Mouse (Mus musculus): ENCODE results near the gene Cenpt.
A peak's percentile ranks its signal among the peaks of the same experiment; 100 is the strongest.

The Cenpt gene

GRCm38 (mm10) chr8:105805346-105805745 lies 47.7 kb downstream of the Cenpt start:
- no peak for DNase-seq (ENCODE audit: low spot score)

GRCm38 (mm10) chr8:105804797-105805196 lies 48.3 kb downstream of the Cenpt start:
- no peak for DNase-seq (ENCODE audit: low spot score)

- no peak for DNase-seq (ENCODE audit: low spot score)
Measured at GRCm38 (mm10) chr8:105801153-105801904, 51.7 kb downstream of the Cenpt start.

DNA sequence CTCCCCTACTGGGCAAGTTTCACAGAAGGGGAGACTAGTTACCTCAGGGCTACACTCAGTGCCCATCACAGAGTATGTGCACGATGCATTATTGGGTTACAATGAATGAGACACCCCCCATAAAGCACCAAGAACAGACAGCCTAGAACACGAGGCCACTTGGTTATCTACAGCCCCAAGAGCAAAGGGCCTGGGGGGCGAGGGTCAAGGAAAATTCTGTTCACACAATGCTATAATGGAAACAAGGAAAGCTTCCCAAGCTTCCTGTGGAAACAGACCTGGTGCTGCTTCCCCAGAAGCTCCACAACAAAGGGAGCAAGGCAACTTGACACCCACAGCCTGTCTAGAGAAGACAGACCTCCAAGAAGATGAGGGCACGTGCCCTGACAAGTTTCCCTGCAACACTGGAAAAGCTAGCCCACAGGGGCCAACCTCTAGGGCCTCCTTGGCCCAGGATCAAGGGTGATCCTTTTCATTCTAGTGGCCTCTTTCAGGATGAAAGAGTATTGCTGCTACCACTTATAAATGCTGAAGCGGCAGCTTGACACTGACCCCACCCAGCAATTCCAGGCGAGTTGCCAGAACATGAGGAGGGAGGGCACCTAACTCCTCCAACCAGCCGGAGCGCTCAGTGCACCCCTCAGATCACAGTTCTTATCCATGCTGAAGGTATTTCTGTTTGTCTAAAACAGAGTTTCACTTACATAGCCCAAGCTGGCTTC lies 53.8 kb downstream of the Cenpt start:
- peak; percentile 70 for DNase-seq (ENCODE audit: low spot score)

GRCm38 (mm10) chr8:105798408-105798807 lies 54.7 kb downstream of the Cenpt start:
- no peak for DNase-seq (ENCODE audit: low spot score)

- no peak for DNase-seq (ENCODE audit: low spot score)
Measured at GRCm38 (mm10) chr8:105795785-105796184, 57.3 kb downstream of the Cenpt start.
